Mouse (Mus musculus) forebrain, embryonic 15.5 days (tissue): ENCODE results near the gene Ankrd55. TPM values are rescaled to one million over a fixed set of nuclear protein-coding genes. Genes with fewer than 3 reads are reported as not detected.
"Not testable (repeated sequence)": the region's sequence is repeated elsewhere in the genome, so short reads cannot be mapped to it uniquely, and the experiment has no call there.

Experiments
- ATAC-seq: fragments of 200-750 bp; cut with Nextera tagmentation; replicated peaks from 2 replicates; pipeline ENCODE4 v1.8.0; 2017; ENCODE audit warnings: mild to moderate bottlenecking, moderate TSS enrichment, moderate library complexity
- H3K27ac ChIP-seq: fragments of 300-500 bp; sonication (generic); replicated peaks from 2 replicates; pipeline ENCODE4 v1.5.1; 2015; ENCODE audit warnings: mild to moderate bottlenecking, inconsistent platforms
- H3K27me3 ChIP-seq: fragments of 300-500 bp; sonication (generic); 2 replicates; pipeline ENCODE4 v1.6.1; 2015; ENCODE audit warnings: inconsistent platforms
- H3K36me3 ChIP-seq: fragments of 300-500 bp; sonication (generic); 2 replicates; pipeline ENCODE4 v1.6.1; 2015; ENCODE audit warnings: mild to moderate bottlenecking, inconsistent platforms
- H3K4me1 ChIP-seq: fragments of 300-500 bp; sonication (generic); 2 replicates; pipeline ENCODE4 v1.6.1; 2015; ENCODE audit warnings: inconsistent platforms
- H3K4me2 ChIP-seq: fragments of 300-500 bp; sonication (generic); replicated peaks from 2 replicates; pipeline ENCODE4 v1.6.1; 2015; ENCODE audit warnings: mild to moderate bottlenecking, inconsistent platforms
- H3K4me3 ChIP-seq: fragments of 300-500 bp; sonication (generic); 2 replicates; pipeline ENCODE4 v1.5.1; 2015; ENCODE audit warnings: mild to moderate bottlenecking, inconsistent platforms
- H3K9ac ChIP-seq: fragments of 300-500 bp; sonication (generic); replicated peaks from 2 replicates; pipeline ENCODE4 v1.6.1; 2015; ENCODE audit warnings: mild to moderate bottlenecking, inconsistent platforms
- H3K9me3 ChIP-seq: fragments of 300-500 bp; sonication (generic); 2 replicates; pipeline ENCODE4 v1.6.1; 2016; ENCODE audit warnings: inconsistent platforms
- WGBS: fragments of 180-500 bp; shearing (Covaris S2); methylation state at CpG from one replicate; pipeline ENCODE4 v1.1.7; 2015; ENCODE audit warnings: mixed read lengths; 5-methylcytosine and 5-hydroxymethylcytosine counted together
- polyA plus RNA-seq: library from polyadenylated mRNA; unstranded; fragments of >200 nt; fragmentation: Nextera tagmentation; extraction: Ambion mirVana; gene quantifications from 2 replicates; pipeline ENCODE4 v1.2.1, GENCODE M21; 2015

The Ankrd55 gene
- polyA plus RNA-seq, 1 experiment from 2014 or later = 2.6 TPM

GRCm38 (mm10) chr13:112297781-112298180 lies 9.5 kb downstream of the Ankrd55 start:
- WGBS = 85% methylated on average over 6 of the region's 6 CpGs
- H3K27ac ChIP-seq = no peak overlapping the region
- H3K4me3 ChIP-seq = no peak overlapping the region
- no peaks in the 10 kb centered on the region for H3K27me3 ChIP-seq
- H3K36me3 ChIP-seq = no peaks in the 10 kb centered on the region
- H3K4me1 ChIP-seq = no peaks in the 10 kb centered on the region
- no peak overlapping the region for H3K9ac ChIP-seq
- ATAC-seq = no peak
- no peaks in the 10 kb centered on the region for H3K9me3 ChIP-seq
- H3K4me2 ChIP-seq = no peak overlapping the region

DNA sequence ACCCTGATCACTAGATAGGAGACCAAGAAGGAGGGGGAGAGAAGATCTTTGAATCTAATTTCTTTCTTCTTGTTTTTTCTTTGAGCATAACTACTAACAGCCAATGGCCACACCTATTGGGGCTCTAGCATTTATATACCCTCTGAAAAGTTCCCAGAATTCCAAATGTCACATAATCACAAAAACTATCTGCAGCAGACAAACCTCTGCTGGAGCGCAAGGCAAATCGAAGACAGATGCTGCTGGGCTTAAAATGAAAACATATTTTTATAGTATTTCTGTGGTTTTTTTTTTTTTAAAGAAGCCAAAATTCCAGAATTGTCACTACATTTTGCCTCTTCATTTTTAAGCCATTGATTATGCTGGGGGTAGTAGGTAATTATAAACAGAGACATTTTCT lies 15.2 kb downstream of the Ankrd55 start:
- no peak overlapping the region for H3K27ac ChIP-seq
- WGBS = 95% methylated on average over 2 of the region's 2 CpGs

GRCm38 (mm10) chr13:112308672-112309071 lies 20.4 kb downstream of the Ankrd55 start:
- Histone ChIP-seq H3K9ac (no peak overlapping the region), H3K4me3 (no peak overlapping the region), H3K4me1 (no peaks in the 10 kb centered on the region), H3K36me3 (no peaks in the 10 kb centered on the region), H3K27ac (no peak overlapping the region), H3K4me2 (no peak overlapping the region), H3K9me3 (no peaks in the 10 kb centered on the region), H3K27me3 (no peaks in the 10 kb centered on the region; the same call in 1 of the 2 replicates)
- ATAC-seq = no peak
- WGBS = 39% methylated on average over 1 of the region's 1 CpGs

More for the DNA sequence above, 15.2 kb downstream of the Ankrd55 start:
- Histone ChIP-seq H3K4me3 (no peak overlapping the region), H3K9me3 (no peaks in the 10 kb centered on the region), H3K4me2 (no peak overlapping the region), H3K9ac (no peak overlapping the region), H3K4me1 (no peaks in the 10 kb centered on the region), H3K36me3 (no peaks in the 10 kb centered on the region), H3K27me3 (no peaks in the 10 kb centered on the region; the same call in 1 of the 2 replicates)
- no peak for ATAC-seq

GRCm38 (mm10) chr13:112311611-112312010 lies 23.4 kb downstream of the Ankrd55 start:
- H3K4me3 ChIP-seq, H3K27me3 ChIP-seq, H3K4me1 ChIP-seq, H3K9me3 ChIP-seq, H3K9ac ChIP-seq, H3K4me2 ChIP-seq, H3K27ac ChIP-seq, H3K36me3 ChIP-seq, ATAC-seq: not testable (repeated sequence)
- 67% methylated on average over 3 of the region's 3 CpGs for WGBS

- Histone ChIP-seq H3K4me3 (no peak overlapping the region), H3K27me3 (no peaks in the 10 kb centered on the region), H3K36me3 (no peaks in the 10 kb centered on the region), H3K9ac (no peak overlapping the region), H3K4me1 (0 out of 2 replicates have a peak, but pooled peaks cover 4% of the 10 kb centered on the region), H3K4me2 (no peak overlapping the region), H3K9me3 (no peaks in the 10 kb centered on the region), H3K27ac (no peak overlapping the region)
- 18% methylated on average over 3 of the region's 3 CpGs for WGBS
- ATAC-seq = peak; percentile 66
Measured at GRCm38 (mm10) chr13:112315442-112315841, 27.2 kb downstream of the Ankrd55 start.

GRCm38 (mm10) chr13:112316622-112317482 lies 28.6 kb downstream of the Ankrd55 start:
- ATAC-seq = no peak
- H3K27ac ChIP-seq = no peak overlapping the region
- no peak overlapping the region for H3K4me2 ChIP-seq
- no peak overlapping the region for H3K4me3 ChIP-seq
- H3K9me3 ChIP-seq = no peaks in the 10 kb centered on the region
- 82% methylated on average over 11 of the region's 11 CpGs for WGBS
- H3K27me3 ChIP-seq = no peaks in the 10 kb centered on the region
- H3K4me1 ChIP-seq = 0 out of 2 replicates have a peak, but pooled peaks cover 4% of the 10 kb centered on the region
- H3K36me3 ChIP-seq = no peaks in the 10 kb centered on the region
- no peak overlapping the region for H3K9ac ChIP-seq

GRCm38 (mm10) chr13:112318124-112318523 lies 29.9 kb downstream of the Ankrd55 start:
- H3K4me3 ChIP-seq = no peak overlapping the region
- WGBS = 92% methylated on average over 8 of the region's 8 CpGs
- H3K9me3 ChIP-seq = no peaks in the 10 kb centered on the region

DNA sequence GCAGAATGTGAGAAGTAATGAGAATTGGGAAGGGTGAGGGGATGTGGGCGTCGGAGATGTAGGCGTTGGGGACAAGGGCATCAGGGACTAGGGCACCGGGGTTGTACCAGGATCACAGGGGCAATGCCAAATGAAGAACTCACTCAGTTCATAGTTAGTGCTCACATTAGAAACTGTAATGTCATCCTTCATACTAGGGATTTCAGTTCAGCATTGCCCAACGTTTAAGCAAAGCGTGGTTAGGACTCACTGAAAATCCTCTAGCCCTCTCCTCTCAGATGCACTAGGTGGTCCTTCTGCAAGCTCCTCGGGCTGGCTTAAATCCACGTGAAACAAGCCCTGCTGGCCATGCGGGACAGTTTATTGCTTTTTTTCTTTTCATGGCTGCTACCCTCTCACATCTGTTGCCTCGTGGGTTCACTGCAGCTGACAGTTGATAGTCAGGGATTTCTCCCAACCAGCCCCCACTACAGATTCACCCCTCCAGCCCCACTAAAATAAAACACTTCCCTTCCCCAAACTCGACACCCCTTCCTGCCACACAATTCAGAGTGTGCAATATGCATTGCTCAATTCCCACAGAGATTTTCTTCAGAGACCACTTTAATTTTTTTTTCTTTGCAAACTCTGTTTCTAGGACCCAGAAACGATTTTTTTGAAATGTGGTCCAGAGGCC lies 35.5 kb downstream of the Ankrd55 start:
- H3K27me3 ChIP-seq = no peaks in the 10 kb centered on the region
- no peak overlapping the region for H3K4me3 ChIP-seq
- no peak overlapping the region for H3K4me2 ChIP-seq
- H3K4me1 ChIP-seq = no peaks in the 10 kb centered on the region
- H3K27ac ChIP-seq = no peak overlapping the region
- H3K9ac ChIP-seq = no peak overlapping the region
- ATAC-seq = no peak
- H3K36me3 ChIP-seq = no peaks in the 10 kb centered on the region
- H3K9me3 ChIP-seq = no peaks in the 10 kb centered on the region
- 81% methylated on average over 12 of the region's 12 CpGs for WGBS

More at GRCm38 (mm10) chr13:112318124-112318523, 29.9 kb downstream of the Ankrd55 start:
- ATAC-seq = no peak
- Histone ChIP-seq H3K4me2 (no peak overlapping the region), H3K9ac (no peak overlapping the region), H3K4me1 (0 out of 2 replicates have a peak, but pooled peaks cover 4% of the 10 kb centered on the region), H3K27me3 (no peaks in the 10 kb centered on the region), H3K27ac (no peak overlapping the region), H3K36me3 (no peaks in the 10 kb centered on the region)

DNA sequence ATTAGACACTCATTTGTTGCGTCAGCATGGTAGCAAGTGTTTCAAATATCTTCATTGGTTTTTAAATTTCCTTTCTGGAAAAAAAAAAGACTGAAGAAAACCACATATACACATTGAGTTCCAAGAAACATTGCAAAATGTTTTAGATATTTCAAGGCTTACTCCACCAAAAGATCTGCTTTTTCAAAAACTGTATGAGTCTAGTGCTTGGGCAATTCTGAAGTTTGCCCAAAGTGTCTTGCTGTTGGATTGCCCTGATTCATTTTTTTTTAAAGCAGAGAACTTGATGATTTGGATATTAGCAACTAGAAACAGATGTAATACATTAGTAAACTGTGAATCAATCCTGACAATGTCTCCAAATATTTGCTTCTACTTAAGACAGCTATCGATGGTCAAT lies 36.9 kb downstream of the Ankrd55 start:
- Histone ChIP-seq H3K36me3 (no peaks in the 10 kb centered on the region), H3K27me3 (no peaks in the 10 kb centered on the region), H3K4me2 (no peak overlapping the region), H3K9ac (no peak overlapping the region), H3K4me1 (no peaks in the 10 kb centered on the region), H3K27ac (no peak overlapping the region), H3K9me3 (no peaks in the 10 kb centered on the region), H3K4me3 (no peak overlapping the region)
- WGBS = 97% methylated on average over 2 of the region's 2 CpGs
- no peak for ATAC-seq

DNA sequence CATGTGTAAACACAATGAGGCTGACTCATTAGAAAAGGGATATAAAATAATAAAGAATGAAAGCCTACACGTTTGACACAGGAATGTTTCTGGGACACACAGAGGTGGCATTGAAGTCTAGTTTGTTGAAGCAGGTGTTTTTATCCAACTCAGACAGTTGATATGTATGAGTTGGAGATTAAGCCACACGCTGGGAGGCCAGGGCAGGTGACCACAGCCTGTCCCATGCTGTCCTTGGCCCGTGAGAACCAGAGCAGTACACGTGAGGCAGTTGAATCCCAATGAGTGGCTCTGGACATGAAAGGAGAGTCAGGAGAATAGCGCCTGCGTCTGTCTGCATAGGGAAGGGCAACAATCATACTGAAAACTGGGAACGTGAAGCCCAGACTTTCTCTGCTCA lies 38.2 kb downstream of the Ankrd55 start:
- no peaks in the 10 kb centered on the region for H3K36me3 ChIP-seq
- no peak for ATAC-seq
- WGBS = 88% methylated on average over 7 of the region's 7 CpGs

DNA sequence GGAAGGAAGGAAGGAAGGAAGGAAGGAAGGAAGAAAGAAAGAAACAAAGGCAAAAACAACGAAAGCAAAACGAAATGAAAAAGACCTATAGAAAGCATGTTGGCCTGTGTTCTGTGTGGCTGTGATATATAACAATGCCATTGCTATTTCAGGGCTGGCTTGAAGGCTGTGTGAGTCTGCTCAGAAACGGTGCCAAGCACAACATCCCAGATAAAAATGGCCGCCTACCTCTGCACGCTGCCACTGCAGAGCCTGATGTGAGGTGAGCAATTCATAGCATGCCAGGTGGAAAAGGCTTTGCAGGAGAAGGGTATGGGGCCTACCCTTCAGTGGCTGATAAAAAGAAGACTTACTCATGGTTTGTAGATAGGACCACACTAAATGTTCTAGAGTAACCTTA lies 38.7 kb downstream of the Ankrd55 start:
- Histone ChIP-seq H3K4me2 (no peak overlapping the region), H3K4me3 (no peak overlapping the region), H3K9ac (no peak overlapping the region), H3K27me3 (no peaks in the 10 kb centered on the region), H3K9me3 (no peaks in the 10 kb centered on the region), H3K36me3 (no peaks in the 10 kb centered on the region), H3K4me1 (peaks cover 13% of the 10 kb centered on the region), H3K27ac (no peak overlapping the region)
- no peak for ATAC-seq
- 91% methylated on average over 5 of the region's 5 CpGs for WGBS

More for the DNA sequence above, 38.2 kb downstream of the Ankrd55 start:
- Histone ChIP-seq H3K9ac (no peak overlapping the region), H3K4me1 (peaks cover 7% of the 10 kb centered on the region), H3K27ac (no peak overlapping the region), H3K4me3 (no peak overlapping the region), H3K4me2 (no peak overlapping the region), H3K9me3 (no peaks in the 10 kb centered on the region), H3K27me3 (no peaks in the 10 kb centered on the region)

DNA sequence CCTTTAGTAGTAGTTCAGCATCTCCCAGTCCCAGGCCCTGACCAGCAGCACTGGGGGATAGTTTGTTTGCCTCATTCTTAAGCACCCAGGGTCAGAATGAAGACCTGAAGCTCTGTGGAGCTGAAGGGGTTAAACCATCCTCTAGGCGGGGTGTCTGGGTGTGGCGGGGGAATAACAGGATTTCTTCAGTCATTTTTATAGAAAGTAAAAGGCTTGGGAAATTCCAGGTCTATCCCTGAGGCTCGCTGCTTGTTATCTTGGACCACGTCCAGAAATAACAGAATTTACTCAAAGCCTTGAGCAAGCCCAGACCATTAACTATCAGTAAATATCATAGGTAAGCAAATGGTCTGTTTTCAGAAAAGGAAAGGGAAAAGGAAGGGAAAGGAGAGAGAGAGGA lies 39.3 kb downstream of the Ankrd55 start:
- peaks cover 16% of the 10 kb centered on the region for H3K4me1 ChIP-seq
- H3K4me3 ChIP-seq = no peak overlapping the region
- ATAC-seq = no peak
- no peak overlapping the region for H3K9ac ChIP-seq
- no peaks in the 10 kb centered on the region for H3K27me3 ChIP-seq
- H3K27ac ChIP-seq = no peak overlapping the region
- no peaks in the 10 kb centered on the region for H3K36me3 ChIP-seq
- WGBS = 70% methylated on average over 4 of the region's 4 CpGs
- H3K9me3 ChIP-seq = no peaks in the 10 kb centered on the region
- H3K4me2 ChIP-seq = no peak overlapping the region
